Mouse (Mus musculus) kidney, adult 2 months (tissue): Measurements from ENCODE around the gene Tex264.

Experiments used
- CTCF ChIP-seq: fragments of 200-500 bp; conservative IDR thresholded peaks from 2 replicates; pipeline ENCODE4 v1.5.1; 2011; ENCODE audit warnings: low read depth, mild to moderate bottlenecking, control low read depth, low read length, moderate library complexity, mixed read lengths; ENCODE audit not compliant: insufficient read depth, insufficient read length
- POLR2A ChIP-seq: fragments of 200-500 bp; IDR thresholded peaks from one replicate; pipeline ENCODE4 v1.6.1; 2011; ENCODE audit warnings: low read depth, low read length, control low read depth

DNA sequence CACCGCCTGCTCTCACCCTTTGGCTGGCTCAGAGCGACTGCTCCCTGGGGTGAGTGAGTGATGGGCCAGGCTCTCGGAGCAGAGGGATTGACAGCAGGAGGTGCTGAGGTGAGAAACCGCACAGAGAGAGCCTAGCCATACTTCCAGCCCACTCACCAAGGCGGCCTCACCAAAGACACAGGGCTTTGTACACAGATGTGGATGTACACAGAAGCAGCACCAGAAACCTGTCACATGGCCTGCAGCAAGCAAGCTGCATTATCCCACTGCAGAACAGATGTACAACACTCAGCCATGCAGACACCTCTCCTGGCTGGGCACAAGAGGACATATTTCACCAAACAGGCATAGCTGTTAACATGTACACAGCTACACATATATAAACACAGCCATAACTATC, 28.1 kb downstream of the Tex264 start:
- TF ChIP-seq POLR2A (no peak), CTCF (no peak)
